Mouse (Mus musculus): ENCODE data around the gene Yipf2. TPM values are rescaled to one million over a fixed set of nuclear protein-coding genes. Genes with fewer than 3 reads are reported as not detected.
A peak's percentile ranks its signal among the peaks of the same experiment; 100 is the strongest.

Yipf2 gene
- total and polyA plus RNA-seq, 3 experiments = 16.6 to 21.2 (median 17.5) TPM

GRCm38 (mm10) chr9:21626571-21626970 is 33.9 kb upstream of the Yipf2 start:
- no peak for DNase-seq (ENCODE audit: extremely low read depth)
- no peaks in the 10 kb centered on the region for H3K27me3 ChIP-seq (replicated peaks)
- dilution Hi-C loops (cut with MboI; ENCODE audit: extremely low pct_ligation_motif_present, extremely low pct_unique_long_range_greater_than_20kb, low sequenced_read_pairs) (no loop called here), in situ Hi-C loops (cut with MboI; ENCODE audit: low pct_ligation_motif_present, low pct_unique_long_range_greater_than_20kb, low sequenced_read_pairs) (no loop called here)
- H3K36me3 ChIP-seq (replicated peaks in 1 of 2; ENCODE audit: control insufficient read depth in 1 of 2, insufficient read depth in 1 of 2, low read length in 1 of 2) = peaks cover 0 to 32% of the 10 kb centered on the region in 2 experiments
- H3K4me2 ChIP-seq (ENCODE audit: insufficient read depth, low read depth, poor library complexity, severe bottlenecking) = no peak overlapping the region
- TF ChIP-seq BHLHE40 (IDR thresholded peaks at IDR 0.05; ENCODE audit: low read depth, low read length) = no peak
- peak; percentile 35 to 52; a peak in 2 of 4 replicates for TF ChIP-seq CTCF (conservative IDR thresholded peaks at IDR 0.05 in 1 of 2, IDR thresholded peaks at IDR 0.05 in 1 of 2; ENCODE audit: low read depth in 2 of 2, low read length in 2 of 2)
- TF ChIP-seq RAD21 (IDR thresholded peaks at IDR 0.05; ENCODE audit: low read depth, low read length) = peak; percentile 5; the same call in 1 of the 2 replicates
- TF ChIP-seq E2F4 (IDR thresholded peaks at IDR 0.05; ENCODE audit: insufficient replicate concordance, low read depth, low read length) = no peak
- TF ChIP-seq SMC3 (IDR thresholded peaks at IDR 0.05; ENCODE audit: low read depth, low read length) = peak; percentile 27
- no peak overlapping the region for H3K9ac ChIP-seq (ENCODE audit: insufficient read depth, low read depth)
- H3K4me1 ChIP-seq (ENCODE audit: control insufficient read depth in 1 of 2, insufficient read depth in 2 of 2) = peaks cover 13 to 48% of the 10 kb centered on the region in 2 experiments
- H3K79me2 ChIP-seq (replicated peaks; ENCODE audit: control insufficient read depth, extremely low read depth, insufficient read depth, poor library complexity, severe bottlenecking) = peaks cover 82% of the 10 kb centered on the region
- no peaks in the 10 kb centered on the region for H3K9me3 ChIP-seq (replicated peaks; ENCODE audit: low read length)
- H3K4me3 ChIP-seq (replicated peaks in 1 of 3; ENCODE audit: low read depth in 2 of 3, low read length in 2 of 3, poor library complexity in 1 of 3) = no peak overlapping the region
- no peak overlapping the region for H3K27ac ChIP-seq (ENCODE audit: insufficient read depth, low read depth)

GRCm38 (mm10) chr9:21625342-21626339 is 33.0 kb upstream of the Yipf2 start:
- no peak overlapping the region for H3K4me2 ChIP-seq (ENCODE audit: insufficient read depth, low read depth, poor library complexity, severe bottlenecking)
- H3K9ac ChIP-seq (ENCODE audit: insufficient read depth, low read depth) = no peak overlapping the region
- TF ChIP-seq TCF12 (IDR thresholded peaks at IDR 0.05; ENCODE audit: low read depth, low read length) (peak; percentile 30; the same call in 1 of the 2 replicates), IRF4 (IDR thresholded peaks at IDR 0.05; ENCODE audit: low read depth, low read length) (no peak), POLR2A (IDR thresholded peaks at IDR 0.05; ENCODE audit: low read depth, low read length) (no peak), TBP (conservative IDR thresholded peaks at IDR 0.05; ENCODE audit: low read depth, low read length) (no peak), ELF1 (IDR thresholded peaks at IDR 0.05; ENCODE audit: low read depth, low read length) (no peak), SIN3A (IDR thresholded peaks at IDR 0.05; ENCODE audit: low read length) (peak; percentile 86), RCOR1 (conservative IDR thresholded peaks at IDR 0.05; ENCODE audit: low read depth, low read length) (no peak), RAD21 (IDR thresholded peaks at IDR 0.05; ENCODE audit: low read depth, low read length) (no peak), ZNF384 (IDR thresholded peaks at IDR 0.05; ENCODE audit: low read depth, low read length) (peak; percentile 29; the same call in 1 of the 2 replicates), ETS1 (conservative IDR thresholded peaks at IDR 0.05; ENCODE audit: low read depth, low read length) (peak; percentile 86), CHD1 (IDR thresholded peaks at IDR 0.05; ENCODE audit: low read depth, low read length) (no peak)
- DNase-seq (ENCODE audit: extremely low read depth) = peak; percentile 35
- no peaks in the 10 kb centered on the region for H3K27me3 ChIP-seq (replicated peaks)
- no peaks in the 10 kb centered on the region for H3K9me3 ChIP-seq (replicated peaks; ENCODE audit: low read length)
- peaks cover 13 to 48% of the 10 kb centered on the region in 2 experiments for H3K4me1 ChIP-seq (ENCODE audit: control insufficient read depth in 1 of 2, insufficient read depth in 2 of 2)
- dilution Hi-C loops (cut with MboI; ENCODE audit: extremely low pct_ligation_motif_present, extremely low pct_unique_long_range_greater_than_20kb, low sequenced_read_pairs) = no loop called here
- peaks cover 84% of the 10 kb centered on the region for H3K79me2 ChIP-seq (replicated peaks; ENCODE audit: control insufficient read depth, extremely low read depth, insufficient read depth, poor library complexity, severe bottlenecking)
- in situ Hi-C loops (cut with MboI; ENCODE audit: low pct_ligation_motif_present, low pct_unique_long_range_greater_than_20kb, low sequenced_read_pairs) = no loop called here
- H3K27ac ChIP-seq (ENCODE audit: insufficient read depth, low read depth) = peak overlapping the region; percentile 39
- no peak overlapping the region for H3K4me3 ChIP-seq (replicated peaks in 1 of 3; ENCODE audit: low read depth in 2 of 3, low read length in 2 of 3, poor library complexity in 1 of 3)
- H3K36me3 ChIP-seq (replicated peaks in 1 of 2; ENCODE audit: control insufficient read depth in 1 of 2, insufficient read depth in 1 of 2, low read length in 1 of 2) = peaks cover 0 to 28% of the 10 kb centered on the region in 2 experiments

Data from CH12.LX (cell line).